Comparison of ENCODE assay signal across 11 mouse cellular contexts in genomic region chr9:68656796-68657130, GRCm38 (mm10).
"Had no signal": no experiment of that assay in that cellular context is flagged by ENCODE, and none has a peak within 500 bp of the region (broad histone marks: within the 10 kb centered on the region; RNA-seq: fewer than 3 reads in every experiment).

No protein-coding gene starts in this region.

- ATAC-seq: liver, embryonic 12.5 days; midbrain, embryonic 15.5 days had no signal

- H3K27ac ChIP-seq: kidney, embryonic 15.5 days; limb, embryonic 15.5 days; liver, embryonic 12.5 days; lung, embryonic 15.5 days; macrophage; midbrain, embryonic 15.5 days; stomach, postnatal 0 days had no signal

- H3K9ac ChIP-seq: kidney, embryonic 15.5 days; limb, embryonic 15.5 days; liver, embryonic 12.5 days; lung, embryonic 15.5 days; midbrain, embryonic 15.5 days had no signal

- H3K4me3 ChIP-seq: limb, embryonic 15.5 days; liver, embryonic 12.5 days; lung, embryonic 15.5 days; megakaryocyte, embryonic 14.5 days had no signal

- DNase-seq: layer of hippocampus, postnatal 36 days; lung, postnatal 14 days; thymus, postnatal 4 days had no signal

- H3K4me2 ChIP-seq: liver, embryonic 12.5 days had no signal

- H3K9me3 ChIP-seq: kidney, embryonic 15.5 days; limb, embryonic 15.5 days; liver, embryonic 12.5 days; lung, embryonic 15.5 days; megakaryocyte, embryonic 14.5 days; midbrain, embryonic 15.5 days had no signal

- H3K4me1 ChIP-seq: liver, embryonic 12.5 days had no signal

- H3K36me3 ChIP-seq: kidney, embryonic 15.5 days; limb, embryonic 15.5 days; liver, embryonic 12.5 days; lung, embryonic 15.5 days; midbrain, embryonic 15.5 days had no signal

- H3K27me3 ChIP-seq: limb, embryonic 15.5 days; lung, embryonic 15.5 days; midbrain, embryonic 15.5 days had no signal
